Mouse (Mus musculus): ENCODE measurements around the gene Mturn. TPM values are rescaled to one million over a fixed set of nuclear protein-coding genes. Genes with fewer than 3 reads are reported as not detected.

The Mturn gene
- polyA plus RNA-seq (2012; rRNA removed) = 17.6 and 22.5 TPM in 2 replicates

GRCm38 (mm10) chr6:54680891-54681745 is at the start of gene Mturn:
Gene Mturn, plus strand, starts transcription at chr6:54681624.
- DNase-seq (ENCODE audit: low read depth) = no peak

DNA sequence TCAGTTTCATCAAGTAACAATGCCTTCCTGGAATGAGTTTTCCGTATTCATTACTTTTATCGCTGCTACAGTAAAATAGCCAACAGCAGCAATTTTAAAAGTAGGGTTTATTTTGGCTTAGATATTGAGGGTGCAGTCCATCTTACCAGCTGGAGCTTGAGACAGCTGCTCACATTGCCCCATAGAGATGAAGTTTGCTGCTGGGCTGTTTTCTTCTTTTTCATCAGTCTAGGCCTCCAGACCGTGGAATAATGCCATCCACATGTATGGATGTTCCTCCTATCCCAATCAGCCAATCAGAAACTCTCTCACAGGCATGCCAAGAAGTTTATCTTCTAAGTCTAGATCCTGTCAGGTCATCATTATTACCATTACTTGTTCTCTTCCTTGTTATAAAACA is 41.5 kb upstream of the Mturn start:
- DNase-seq (ENCODE audit: low read depth) = no peak

GRCm38 (mm10) chr6:54641953-54642352 is 39.5 kb upstream of the Mturn start:
- no peak for DNase-seq (ENCODE audit: low read depth)

DNA sequence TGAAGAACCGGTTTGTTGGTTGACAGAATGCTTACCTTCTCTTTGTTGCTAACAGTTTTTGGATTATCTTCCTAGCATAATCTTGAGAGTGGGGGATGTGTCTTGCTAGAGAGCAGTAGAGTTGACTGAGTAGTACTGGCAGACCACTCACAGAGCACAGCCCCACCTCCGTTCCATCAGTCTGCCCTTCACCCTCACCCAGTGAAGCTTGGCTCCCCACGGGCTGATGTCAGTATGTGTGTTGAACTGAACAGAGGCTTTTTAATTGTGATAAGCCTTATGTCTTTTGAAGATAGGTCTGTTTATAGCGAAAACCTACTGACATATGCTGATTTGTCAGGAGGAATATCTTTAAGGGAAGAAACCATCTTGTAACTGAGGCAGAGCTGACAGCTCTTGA is 38.2 kb upstream of the Mturn start:
- no peak for DNase-seq (ENCODE audit: low read depth)

DNA sequence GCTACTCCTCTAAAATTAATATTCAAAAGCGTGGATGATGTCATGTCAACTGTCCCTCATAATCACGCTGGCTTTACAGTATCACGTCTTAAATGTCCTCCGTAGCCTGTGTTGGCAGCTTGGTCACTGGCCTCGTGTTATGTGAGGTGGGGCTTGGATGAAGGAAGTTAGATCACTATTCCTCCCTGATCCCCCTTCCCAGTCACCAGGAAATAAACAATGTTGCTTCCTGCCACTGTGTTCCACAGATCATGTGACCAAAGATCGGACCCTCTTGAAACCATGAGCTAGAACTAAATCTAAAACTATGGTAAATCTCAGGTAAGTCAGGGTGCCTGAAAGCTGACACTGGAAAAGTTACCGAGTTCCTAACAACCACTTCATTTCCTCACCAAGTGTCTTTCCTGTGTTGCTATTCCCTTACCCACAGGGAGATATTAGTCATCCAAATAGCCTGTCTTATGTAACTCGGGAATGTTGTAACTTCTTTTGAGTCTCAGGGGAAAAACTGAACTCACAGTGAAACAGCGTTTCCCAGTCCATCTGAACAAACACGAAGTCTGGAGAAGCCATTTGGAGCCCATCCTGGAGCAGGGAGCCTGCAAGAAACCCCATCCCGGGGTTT is 25.8 kb upstream of the Mturn start:
- DNase-seq (ENCODE audit: low read depth) = peak; percentile 75

GRCm38 (mm10) chr6:54657861-54658260 is 23.6 kb upstream of the Mturn start:
- DNase-seq (ENCODE audit: low read depth) = no peak

DNA sequence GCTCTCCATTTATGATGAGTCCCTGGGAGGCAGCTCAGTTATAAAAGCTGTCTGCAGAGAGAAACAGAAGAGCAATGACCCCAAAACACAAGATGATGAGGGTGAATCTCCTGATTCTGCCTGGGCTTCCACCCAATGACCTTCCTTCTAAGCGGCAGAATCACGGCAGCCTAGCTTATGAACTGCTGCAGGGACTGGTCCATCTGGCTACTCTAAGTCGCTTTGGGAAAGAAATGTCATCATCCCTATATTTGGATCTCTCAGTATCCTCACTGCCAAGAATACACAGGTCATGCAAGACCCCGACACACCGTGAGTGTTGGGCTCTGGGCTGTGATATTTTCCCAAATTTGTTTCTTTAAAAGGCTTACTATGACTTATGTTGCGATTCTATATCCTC is 11.6 kb upstream of the Mturn start:
- no peak for DNase-seq (ENCODE audit: low read depth)

GRCm38 (mm10) chr6:54672901-54673300 is 8.5 kb upstream of the Mturn start:
- no peak for DNase-seq (ENCODE audit: low read depth)

DNA sequence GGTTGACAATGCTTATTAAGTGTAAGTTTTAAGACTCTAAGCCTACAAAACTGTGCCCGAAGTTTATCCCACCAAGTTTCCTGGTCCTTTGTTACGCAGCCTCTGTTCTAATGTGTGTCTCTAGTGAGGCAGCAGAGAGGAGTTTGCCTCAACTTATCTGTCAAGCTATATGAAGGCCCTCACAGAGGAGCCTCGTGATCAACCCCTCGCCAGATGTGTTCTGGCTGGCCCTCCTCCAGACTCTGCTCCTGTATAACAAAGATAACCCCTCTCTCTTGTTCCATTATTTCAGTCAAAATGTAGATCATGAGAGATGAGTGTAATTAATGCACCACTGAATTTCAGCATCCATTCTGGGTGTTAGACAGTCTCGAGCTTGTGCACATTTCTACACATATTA is 1.7 kb upstream of the Mturn start:
- no peak for DNase-seq (ENCODE audit: low read depth)

- DNase-seq (ENCODE audit: low read depth) = no peak
Measured at GRCm38 (mm10) chr6:54681746-54682428, 463 bp downstream of the Mturn start.

GRCm38 (mm10) chr6:54684085-54684484 is 2.7 kb downstream of the Mturn start:
- DNase-seq (ENCODE audit: low read depth) = no peak

DNA sequence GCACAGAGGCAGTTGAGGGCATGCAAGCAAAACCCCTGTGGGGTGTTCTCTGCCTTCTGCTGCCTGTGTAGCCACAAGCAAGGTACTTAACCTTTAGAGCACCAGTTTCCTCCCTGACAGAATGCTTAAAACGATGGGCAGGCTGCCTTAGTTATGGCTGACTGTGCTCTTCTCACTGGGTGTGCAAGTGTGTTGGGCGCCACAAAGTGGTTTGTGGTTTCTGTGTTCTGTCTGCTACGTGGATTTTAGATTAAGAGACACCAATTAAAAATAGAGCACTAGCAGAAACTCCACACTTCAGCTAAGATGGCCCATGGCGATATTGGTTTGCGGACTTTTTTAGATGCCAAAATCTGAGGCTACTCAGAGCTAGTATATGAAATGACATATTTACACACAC is 3.7 kb downstream of the Mturn start:
- no peak for DNase-seq (ENCODE audit: low read depth)

DNA sequence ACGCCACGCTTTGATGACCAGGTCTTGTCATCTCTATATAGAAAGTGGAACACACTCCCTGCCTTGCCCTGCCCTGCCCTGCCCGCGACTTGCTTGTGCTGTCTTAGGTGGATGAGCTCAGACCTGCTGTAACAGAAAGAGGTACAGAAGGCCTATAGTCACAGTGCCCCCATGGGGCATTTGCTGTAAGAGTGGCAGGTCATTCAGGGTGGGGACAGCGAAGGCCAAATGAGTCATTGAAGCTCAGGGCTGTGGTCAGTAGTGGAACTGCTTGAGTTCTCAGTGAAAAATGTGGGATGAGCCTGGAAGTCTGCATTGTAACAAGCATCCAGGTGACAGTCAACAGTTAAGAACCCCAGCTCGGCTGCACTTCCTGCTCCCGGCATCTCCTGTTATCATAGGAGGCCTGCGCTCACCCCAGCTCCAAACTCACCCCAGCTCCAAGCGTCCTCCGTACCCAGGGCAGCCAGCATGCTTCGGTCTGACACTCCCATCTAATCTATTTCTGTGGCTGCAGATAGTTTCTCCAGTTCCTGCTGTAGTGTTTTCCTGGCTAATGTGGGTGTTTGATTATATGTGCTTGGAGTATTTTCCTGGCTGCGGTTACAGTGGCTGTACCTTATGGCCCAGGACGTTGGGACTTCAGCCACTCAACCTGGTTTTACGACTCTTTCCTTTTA is 4.4 kb downstream of the Mturn start:
- no peak for DNase-seq (ENCODE audit: low read depth)

GRCm38 (mm10) chr6:54686946-54687737 is 5.7 kb downstream of the Mturn start:
- no peak for DNase-seq (ENCODE audit: low read depth)

- no peak for DNase-seq (ENCODE audit: low read depth)
Measured at GRCm38 (mm10) chr6:54688467-54689323, 7.3 kb downstream of the Mturn start.

- DNase-seq (ENCODE audit: low read depth) = no peak
Measured at GRCm38 (mm10) chr6:54689686-54690085, 8.3 kb downstream of the Mturn start.

DNA sequence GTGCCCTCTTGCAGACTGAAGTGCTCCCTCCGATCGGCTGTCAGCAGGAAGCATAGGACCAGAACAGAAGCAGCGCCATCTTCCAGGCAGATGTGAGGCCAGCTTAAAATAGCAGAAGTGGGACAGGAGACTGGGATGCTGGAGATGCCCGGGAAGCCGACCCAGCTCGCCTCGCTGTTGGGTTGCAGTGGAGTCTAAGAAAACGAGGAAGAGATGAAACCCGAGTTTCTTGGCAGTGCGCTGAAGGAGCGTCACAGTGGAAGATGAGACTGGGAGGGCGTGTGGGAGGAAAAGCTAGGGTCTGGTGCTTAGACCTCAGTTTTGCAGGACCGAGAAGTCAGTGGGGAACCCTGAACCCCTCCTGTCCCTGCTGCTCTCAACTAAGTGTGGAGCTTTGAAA is 9.4 kb downstream of the Mturn start:
- no peak for DNase-seq (ENCODE audit: low read depth)

- no peak for DNase-seq (ENCODE audit: low read depth)
Measured at GRCm38 (mm10) chr6:54691368-54692116, 10.1 kb downstream of the Mturn start.

GRCm38 (mm10) chr6:54692201-54692600 is 10.8 kb downstream of the Mturn start:
- DNase-seq (ENCODE audit: low read depth) = no peak

- DNase-seq (ENCODE audit: low read depth) = no peak
Measured at GRCm38 (mm10) chr6:54693286-54693685, 11.9 kb downstream of the Mturn start.

Data from gonadal fat pad, adult 2 months (tissue).